Mouse (Mus musculus): ENCODE results near the gene Ldha. TPM values are rescaled to one million over a fixed set of nuclear protein-coding genes. Genes with fewer than 3 reads are reported as not detected.
"Not testable (repeated sequence)": the region's sequence is repeated elsewhere in the genome, so short reads cannot be mapped to it uniquely, and the experiment has no call there.

Ldha gene
- polyA plus RNA-seq (2012; rRNA removed), result 1,305 and 1,564 TPM in 2 replicates

DNA sequence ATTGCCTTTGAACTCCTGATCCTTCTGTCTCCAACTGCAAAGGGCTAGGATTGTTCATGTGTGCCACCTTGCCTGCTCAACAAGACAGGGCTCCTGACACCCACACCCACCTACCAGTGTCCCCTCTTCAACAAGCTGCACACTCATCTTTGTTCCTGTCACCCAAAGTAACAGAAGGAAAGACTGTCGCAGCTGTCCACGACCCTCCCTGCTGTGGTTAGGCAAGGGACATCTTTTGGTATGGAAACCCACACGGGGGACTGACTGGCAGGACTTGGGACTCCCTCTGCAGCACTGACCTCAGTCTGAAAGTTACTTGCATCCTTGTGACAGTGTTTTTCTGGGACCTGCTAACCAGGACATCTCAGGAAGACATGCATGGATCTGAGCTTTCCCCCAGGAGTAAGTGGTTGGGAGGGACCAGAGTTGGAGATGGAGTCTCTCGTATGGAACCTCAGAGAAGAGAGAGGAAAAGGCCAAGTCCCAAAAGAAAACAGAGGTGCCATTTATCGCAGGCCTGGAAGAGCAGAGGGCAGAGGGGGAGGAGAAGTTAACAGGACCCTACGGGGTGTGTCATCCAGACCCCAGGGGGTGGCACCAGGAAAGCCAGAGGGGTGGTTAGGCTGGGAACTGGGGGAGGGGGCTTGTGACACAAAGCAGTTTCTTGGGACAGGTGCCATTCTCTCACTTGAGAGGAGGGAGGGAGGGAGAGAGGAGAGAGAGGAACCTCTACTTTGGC lies at the start of gene Ldha:
Ldha (plus strand) TSS at position 689 of the 739 bp plus-strand sequence.
- 66% methylated on average over 6 of the region's 6 CpGs for WGBS
- DNase-seq (ENCODE audit: low read depth, low spot score), result no peak

DNA sequence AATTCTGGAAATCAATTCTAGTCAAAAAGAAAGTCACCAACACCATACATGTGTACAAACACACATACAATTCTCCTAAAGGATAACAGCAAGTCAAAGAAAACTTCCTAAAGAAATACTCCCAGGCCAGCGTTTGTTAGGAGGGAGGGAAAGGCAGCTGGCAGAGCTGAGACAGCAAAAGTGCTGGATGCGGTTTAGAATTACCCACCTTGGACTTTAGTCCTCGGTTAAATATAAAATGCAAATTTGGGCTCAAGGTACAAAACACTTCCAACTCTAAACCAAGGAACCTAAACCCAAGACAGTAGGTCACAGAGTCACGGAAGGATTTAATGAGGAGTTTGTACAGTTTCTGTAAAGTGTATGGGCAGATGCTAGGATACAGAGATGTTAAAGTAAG lies 47.4 kb upstream of the Ldha start:
- WGBS, result 41% methylated on average over 4 of the region's 4 CpGs
- peak; percentile 39 for DNase-seq (ENCODE audit: low read depth, low spot score)

DNA sequence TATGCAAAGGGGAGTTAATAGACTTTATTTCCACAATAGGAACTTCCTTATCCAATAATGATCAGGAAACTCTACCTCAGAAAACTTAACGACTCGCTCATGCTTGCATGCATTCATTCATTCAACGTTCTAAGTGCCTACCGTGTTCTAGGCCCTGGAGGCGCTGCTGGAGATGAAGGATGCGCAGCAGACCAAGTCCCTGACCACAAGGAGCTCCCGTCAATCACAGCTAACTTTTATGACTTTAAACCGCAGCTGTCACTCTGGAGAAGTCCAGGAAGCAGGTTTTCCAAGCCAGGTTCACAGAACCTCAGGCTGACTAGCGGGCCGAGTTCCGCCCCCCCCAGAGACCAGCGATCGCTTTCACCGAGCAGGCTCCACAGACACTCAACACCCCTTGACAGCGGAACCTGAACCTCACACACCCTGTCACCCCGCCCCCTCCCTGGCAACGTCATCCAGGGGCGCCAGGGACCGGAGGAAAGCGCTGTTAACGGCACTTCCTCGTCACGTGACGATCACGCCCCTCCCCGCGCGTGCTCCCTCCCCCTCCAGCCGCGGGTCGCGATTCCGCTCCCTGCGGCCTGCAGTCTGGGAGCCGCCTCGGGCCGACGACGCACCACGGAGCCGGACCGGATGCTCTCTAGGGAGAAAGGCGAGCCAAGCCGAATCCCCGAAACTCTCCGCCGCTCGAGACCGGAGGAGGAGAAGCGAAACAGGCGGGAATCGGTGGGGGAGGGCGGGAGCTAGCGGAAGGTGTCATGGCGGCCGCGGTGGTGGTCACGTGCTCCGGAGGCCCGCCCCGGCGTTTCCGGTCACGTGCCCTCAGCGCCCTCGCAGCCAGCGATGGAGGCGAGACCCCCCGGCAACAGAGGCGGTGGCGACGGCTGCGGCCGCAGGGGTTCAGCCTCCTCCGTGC lies 45.7 kb upstream of the Ldha start, which contains the start of the genes Hps5 and Gtf2h1:
Hps5 (minus strand) TSS at position 778 of the 919 bp plus-strand sequence.
Gtf2h1 (plus strand) TSS at position 817 of the 919 bp plus-strand sequence.
- WGBS, result under 1% methylated on average over 74 of the region's 75 CpGs
- DNase-seq (ENCODE audit: low read depth, low spot score), result peak; percentile 94

DNA sequence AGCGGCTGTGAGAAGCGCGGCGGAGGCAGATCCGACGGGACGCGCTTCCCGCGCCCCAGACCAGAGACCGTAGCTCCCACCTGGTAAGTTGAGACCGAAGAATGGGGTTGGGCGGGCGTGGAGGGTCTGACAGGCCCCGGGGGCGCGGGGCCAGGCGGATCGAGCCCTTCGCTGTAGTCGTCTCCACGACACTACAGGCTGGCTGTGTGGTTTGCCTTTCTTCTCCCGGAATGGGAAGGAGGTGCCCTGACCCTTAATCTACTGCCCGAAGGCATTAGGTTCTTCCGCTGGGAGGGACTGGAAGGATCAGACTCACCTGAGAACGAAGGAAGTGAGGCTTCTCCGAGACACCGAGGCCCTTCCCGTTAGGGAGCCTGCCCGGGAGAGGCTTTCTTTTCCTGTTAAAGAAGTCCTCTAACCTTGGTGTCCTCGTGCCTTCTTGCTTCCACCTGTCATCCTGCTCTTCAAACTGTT lies 45.0 kb upstream of the Ldha start:
- under 1% methylated on average over 31 of the region's 31 CpGs for WGBS

DNA sequence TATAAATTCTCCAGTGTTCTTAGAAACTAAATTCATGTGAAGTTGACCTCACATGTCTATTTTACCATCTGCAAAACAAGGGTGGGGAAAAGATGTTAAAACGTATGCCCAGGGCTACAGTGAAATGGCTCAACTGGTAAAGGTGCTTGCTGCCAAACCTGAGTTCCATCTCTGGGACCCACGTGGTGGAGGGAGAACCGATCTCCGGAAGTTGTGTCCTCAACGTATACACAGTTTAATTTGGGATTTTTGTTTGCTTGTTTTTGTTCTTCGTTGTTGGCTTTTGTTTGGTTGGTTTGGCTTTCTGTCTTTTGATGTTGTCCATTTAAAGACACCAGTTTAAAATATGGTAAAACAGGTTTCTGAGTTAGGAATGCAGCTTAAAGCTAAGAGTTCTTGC lies 44.5 kb upstream of the Ldha start:
- DNase-seq (ENCODE audit: low read depth, low spot score), result no peak
- 28% methylated on average over 6 of the region's 6 CpGs for WGBS

More for the DNA sequence above, 45.0 kb upstream of the Ldha start:
- DNase-seq (ENCODE audit: low read depth, low spot score), result peak; percentile 28

DNA sequence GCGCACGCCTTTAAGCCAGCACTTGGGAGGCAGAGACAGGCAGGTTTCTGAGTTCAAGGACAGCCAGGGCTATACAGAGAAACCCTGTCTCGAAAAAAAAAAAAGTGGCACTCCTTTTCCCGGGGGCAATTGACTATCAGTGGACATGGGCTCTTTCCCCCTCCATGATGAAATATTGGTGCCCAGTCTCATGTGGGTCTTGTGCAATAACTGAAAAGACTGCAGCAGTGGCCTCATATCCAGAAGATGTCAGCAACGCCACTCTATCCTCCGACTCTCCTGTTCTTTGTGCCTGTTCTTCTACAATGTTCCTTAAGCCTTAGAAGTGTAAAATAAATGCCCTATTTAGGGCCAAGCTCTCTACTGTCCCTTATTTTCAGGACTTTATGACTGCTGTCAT lies 30.9 kb upstream of the Ldha start:
- no peak for DNase-seq (ENCODE audit: low read depth, low spot score)

DNA sequence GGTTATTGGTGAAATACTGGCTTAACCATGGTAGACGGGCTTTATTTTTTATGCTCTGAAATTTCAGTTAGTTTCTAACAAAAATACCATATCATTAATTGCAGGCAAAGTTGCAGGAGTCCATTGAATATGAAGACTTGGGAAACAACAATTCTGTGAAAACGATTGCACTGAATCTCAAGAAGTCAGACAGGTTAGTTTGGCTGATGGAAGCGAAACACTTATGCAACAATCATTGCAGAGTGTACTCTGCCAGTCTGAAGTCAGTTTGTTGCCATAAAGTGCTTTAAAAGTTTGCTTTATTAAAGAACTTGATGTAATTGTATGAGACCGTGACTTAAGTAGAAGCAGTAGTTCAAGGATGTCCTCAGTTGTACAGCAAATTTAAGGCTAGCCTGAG lies 27.3 kb upstream of the Ldha start:
- 93% methylated on average over 4 of the region's 4 CpGs for WGBS
- DNase-seq (ENCODE audit: low read depth, low spot score), result no peak

More for the DNA sequence above, 30.9 kb upstream of the Ldha start:
- WGBS, result 83% methylated on average over 6 of the region's 6 CpGs

DNA sequence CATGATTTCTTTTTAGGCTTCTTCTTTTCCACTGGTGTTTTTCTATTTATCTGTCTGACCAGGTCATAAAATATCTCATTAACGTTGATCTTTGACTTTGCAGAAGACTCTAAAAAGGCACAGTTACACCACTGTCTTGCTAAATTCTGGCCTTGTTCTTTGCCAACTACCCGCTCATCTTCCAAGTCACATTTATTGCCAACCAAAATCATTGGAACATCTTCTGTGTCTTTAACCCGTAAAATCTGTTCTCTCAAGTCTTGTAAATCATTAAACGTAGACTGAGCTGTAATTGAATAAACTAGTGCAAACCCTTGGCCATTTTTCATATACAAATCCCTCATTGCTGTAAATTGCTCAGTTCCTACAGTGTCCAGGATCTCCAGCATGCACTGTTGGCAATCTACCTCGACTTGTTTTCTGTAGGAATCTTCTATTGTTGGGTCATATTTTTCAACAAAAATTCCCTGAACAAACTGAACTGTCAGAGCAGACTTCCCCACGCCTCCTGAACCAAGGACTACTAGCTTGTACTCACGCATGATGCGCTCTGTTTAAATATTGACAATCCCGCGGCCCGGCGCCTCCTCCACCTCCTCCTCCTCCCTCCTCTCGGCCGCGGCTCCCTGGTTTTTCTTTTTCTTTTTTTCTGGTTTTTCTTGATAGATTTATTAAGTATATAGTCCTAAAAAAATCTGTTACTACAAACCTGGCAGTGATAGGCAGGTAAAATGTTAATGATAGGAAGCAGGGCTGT lies 20.2 kb upstream of the Ldha start:
- not testable (repeated sequence) for DNase-seq (ENCODE audit: low read depth, low spot score)

DNA sequence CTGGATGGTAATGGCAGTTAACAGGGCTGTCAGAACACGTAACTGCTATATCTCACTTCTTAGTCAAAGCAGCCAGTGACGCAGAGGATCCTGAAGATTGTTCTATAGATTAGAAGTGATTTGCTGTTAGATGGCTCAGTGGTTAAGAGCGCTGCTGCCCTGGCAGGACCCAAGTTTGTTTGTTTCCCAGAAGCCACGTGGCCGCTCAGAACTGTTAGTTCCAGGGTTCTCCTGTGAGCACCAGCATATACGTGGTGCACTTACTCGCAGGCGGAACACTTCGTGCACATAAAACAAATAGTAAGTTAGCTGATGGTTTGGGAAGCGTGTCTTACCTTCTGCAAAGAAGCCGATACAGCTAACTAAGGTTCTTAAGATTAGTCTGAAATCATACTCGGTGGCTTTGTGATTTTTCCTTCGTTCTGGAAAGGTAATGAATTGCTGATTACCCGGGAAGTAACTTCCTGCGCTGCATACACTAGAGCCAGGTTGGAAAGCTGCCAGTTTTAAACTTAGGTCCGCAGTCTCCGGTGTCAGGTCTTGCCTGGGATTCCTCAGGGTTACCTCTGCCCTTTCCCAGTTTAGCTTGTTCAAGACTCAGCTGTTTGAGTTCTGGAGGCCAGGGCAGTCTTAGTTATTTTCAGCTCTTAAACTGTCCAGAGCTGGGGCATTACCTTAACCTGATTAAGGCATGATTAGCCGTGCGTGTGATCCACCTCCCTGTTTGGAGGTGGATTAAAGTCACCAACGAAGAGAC lies 14.1 kb upstream of the Ldha start:
- DNase-seq (ENCODE audit: low read depth, low spot score), result no peak

More for the DNA sequence above, 20.2 kb upstream of the Ldha start:
- 40% methylated on average over 15 of the region's 15 CpGs for WGBS

DNA sequence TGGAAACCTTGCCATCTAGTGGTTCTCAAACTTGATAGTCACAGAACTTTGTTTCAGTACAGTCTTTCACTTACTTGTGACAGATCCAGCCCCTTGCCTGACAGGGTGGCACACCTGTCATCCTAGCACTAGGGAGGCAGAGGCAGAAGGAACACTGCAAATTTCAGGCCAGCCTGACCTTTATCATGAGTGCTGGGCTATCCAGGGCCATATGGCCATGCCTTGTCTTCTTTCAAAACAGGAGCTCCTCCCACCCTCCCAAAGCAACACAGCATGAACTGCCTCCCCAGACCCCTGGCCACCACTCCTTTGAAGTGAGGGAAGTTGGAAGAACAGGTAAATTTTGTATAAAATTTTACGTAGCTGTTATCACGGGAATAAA lies 13.5 kb upstream of the Ldha start:
- no peak for DNase-seq (ENCODE audit: low read depth, low spot score)
- 70% methylated on average over 2 of the region's 2 CpGs for WGBS

More for the DNA sequence above, 14.1 kb upstream of the Ldha start:
- 27% methylated on average over 20 of the region's 20 CpGs for WGBS

DNA sequence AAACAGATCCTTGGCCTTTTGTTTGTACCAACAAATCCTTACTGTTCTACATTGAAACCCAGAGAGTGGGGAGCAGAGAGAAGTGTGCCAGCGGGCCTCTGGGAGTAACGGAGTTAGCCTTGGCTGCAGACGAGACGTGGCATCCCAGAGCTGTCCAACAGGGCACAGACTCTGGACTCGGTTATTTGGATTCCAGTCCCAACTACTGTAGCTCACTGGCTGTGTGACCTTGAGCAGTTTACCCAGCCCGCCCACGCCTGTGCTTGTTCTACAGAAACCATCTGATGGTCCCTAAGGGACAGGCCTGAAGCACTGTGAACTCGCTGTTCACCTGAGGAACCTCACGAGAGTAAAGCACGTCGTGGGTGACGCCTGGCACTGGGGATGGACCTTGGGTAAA lies 11.4 kb upstream of the Ldha start:
- WGBS, result 77% methylated on average over 12 of the region's 12 CpGs
- DNase-seq (ENCODE audit: low read depth, low spot score), result no peak

DNA sequence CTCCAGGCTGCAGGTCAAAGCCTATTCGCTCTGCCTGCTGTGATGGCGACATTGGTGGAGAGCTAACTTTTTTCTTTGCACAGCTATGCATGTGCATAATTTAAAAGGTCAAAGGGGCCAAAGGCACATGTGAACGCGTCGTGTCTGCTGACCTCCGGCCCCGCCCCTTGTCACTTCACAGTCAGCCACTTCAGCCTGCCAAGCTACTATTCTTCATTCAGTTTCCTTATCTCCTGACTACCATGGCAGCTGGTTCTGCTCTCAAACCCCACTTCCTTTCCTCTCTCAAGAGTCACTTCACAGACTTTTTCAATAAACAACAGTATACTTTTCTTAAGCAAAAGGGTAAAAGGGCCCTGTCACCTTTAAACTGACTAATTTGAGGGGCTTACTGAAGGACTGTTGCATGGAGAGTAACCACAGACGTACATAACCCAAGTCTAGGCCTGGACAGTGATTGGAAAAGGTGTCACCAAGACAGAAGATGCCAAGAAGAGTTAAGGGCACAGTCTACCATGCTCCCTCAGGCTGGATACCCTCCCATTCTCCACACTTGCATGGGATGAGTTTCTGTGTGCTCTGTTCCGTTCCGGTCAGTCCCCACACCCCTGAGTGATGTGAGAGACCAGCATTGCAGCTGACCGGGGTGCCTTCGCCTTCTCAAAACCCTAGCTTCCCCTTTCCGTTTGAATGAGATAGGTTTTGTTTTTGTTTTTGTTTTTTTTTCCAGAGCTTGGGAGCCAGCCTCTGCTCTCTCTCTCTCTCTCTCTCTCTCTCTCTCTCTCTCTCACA lies 10.3 kb upstream of the Ldha start:
- no peak for DNase-seq (ENCODE audit: low read depth, low spot score)
- WGBS, result 56% methylated on average over 13 of the region's 13 CpGs

DNA sequence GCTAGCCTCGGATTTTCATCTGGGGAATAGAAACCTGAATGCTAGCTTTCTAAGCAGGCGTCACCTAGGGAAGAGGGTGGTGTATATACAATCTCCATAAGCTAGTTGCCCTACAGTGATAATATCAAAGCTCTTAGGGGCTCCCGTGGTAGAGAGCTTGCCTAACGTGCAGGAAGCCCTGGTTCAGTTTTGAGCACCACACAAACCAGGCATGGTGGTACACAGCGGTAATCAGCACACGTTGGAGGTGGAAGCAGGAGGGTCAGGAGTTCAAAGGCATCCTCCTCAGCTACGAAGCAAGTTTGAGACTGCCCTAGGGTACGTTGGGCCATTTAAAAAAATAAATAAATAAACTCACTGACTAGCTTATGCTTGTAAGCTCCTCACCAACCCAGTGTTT lies 9.6 kb upstream of the Ldha start:
- WGBS, result 82% methylated on average over 8 of the region's 8 CpGs
- DNase-seq (ENCODE audit: low read depth, low spot score), result no peak

DNA sequence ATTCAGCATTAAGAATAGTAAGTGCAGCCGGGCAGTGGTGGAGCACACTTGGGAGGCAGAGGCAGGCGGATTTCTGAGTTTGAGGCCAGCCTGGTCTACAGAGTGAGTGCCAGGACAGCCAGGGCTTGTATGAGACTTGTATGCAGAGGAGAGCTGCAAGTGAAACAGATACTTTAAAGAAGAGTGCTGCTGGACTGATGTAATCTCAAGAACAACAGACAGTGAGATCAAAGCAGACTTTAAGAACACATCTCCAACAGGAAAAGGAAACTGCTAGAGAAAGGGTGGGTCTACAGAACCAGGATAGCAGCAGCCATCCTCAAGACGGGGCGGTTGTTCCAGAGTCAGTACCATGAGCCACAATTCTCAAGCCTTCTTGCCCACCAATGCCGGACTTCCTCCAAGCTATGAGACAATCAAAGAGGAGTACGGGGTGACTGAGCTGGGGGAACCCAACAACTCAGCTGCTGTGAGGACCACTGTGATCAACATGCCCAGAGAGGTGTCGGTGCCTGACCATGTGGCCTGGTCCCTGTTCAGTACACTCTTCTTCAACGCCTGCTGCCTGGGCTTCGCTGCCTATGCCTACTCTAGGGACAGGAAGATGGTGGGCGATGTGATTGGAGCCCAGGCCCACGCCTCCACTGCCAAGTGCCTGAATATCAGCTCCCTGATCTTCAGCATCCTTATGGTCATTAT lies 9.0 kb upstream of the Ldha start:
- 94% methylated on average over 11 of the region's 11 CpGs for WGBS
- not testable (repeated sequence) for DNase-seq (ENCODE audit: low read depth, low spot score)

DNA sequence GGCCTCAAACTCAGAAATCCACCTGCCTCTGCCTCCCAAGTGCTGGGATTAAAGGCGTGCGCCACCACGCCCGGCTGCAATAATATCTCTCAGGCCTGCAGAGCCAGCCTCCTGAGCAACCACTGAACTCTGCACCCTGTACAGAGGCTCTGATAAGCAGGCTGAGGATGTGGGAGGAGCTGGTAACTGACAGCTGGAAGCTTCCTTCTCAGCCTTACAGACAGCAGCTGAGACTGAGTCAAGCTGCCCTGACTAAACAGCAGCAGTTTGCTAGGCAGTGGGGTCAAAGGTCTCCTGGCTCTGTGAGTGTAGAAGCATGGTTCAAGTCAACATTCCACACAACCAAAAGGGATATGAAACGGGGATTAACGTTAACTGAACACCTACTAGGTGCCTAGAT lies 8.0 kb upstream of the Ldha start:
- peak; percentile 94 for DNase-seq (ENCODE audit: low read depth, low spot score)
- WGBS, result 9% methylated on average over 6 of the region's 6 CpGs

DNA sequence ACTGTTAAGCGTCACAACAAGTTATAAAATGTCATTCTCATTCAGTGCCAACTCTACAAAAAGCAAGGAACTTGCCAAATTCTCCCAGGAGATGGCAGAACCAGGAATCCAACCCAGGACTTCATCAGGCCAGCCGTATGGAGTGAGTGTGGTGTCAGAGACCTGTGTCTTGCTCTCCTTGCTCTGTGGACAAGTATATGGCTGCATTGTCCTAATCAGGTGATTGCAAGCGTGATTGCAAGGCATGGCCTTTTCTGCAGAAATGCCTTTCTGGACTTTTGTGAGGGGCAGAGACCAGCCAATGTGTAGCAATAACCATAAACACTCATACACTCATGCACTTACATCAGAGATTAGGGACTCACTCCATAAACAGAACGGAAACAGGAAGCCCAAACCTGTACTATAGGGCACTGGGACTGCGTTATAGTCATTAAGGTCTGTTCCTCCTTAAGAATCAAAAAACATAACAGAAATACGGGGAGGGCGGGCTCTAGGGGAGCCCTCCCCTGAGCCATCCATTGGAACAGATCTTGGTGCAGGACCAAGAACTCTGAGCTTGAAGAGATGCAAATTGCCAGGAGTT lies 7.5 kb upstream of the Ldha start:
- 27% methylated on average over 7 of the region's 7 CpGs for WGBS
- DNase-seq (ENCODE audit: low read depth, low spot score), result no peak

DNA sequence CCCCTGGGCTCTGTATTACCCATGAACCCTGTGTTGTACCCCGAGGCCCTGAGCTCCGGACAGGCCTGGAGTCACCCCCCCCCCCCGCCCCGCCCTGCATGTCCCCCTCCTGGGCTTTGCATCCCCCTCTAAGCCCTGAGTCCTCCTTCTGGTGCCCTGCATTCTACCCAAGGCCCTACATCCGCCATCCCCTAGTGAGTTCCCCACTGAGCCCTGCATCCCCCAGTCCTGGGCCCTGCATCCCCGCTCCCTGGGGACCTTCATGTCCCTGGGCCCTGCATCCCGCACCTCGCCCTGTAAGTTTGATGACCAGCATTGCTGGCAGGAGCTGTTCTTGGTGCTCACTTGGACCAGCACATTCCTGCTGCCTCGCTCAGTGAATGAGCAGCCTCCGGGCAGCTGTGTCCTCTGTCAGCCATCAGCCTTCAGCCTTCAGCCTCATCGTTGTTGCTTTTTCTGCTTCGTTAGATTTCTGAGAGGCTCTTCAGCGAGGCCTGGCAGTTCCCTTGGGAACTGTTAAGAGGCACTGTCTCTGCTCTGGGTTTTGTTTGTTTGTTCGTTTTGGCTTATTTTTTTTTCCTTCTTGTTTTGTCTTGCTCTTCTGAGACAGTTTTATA lies 6.2 kb upstream of the Ldha start:
- DNase-seq (ENCODE audit: low read depth, low spot score), result no peak
- WGBS, result 78% methylated on average over 11 of the region's 14 CpGs

Measured in large intestine, adult 2 months (tissue).